Mouse (Mus musculus) embryo, embryonic 10.5 days (tissue): ENCODE measurements around the gene Slc17a7.

Experiments
- DNase-seq: peaks from one replicate; pipeline ENCODE4 v3.0.0-alpha.2; 2015; ENCODE audit warnings: low spot score

The Slc17a7 gene

GRCm38 (mm10) chr7:45204380-45205143, 40.8 kb downstream of the Slc17a7 start, which contains the start of gene Ccdc155:
Gene Ccdc155, minus strand, starts transcription at chr7:45204892.
- peak; percentile 100 for DNase-seq

GRCm38 (mm10) chr7:45208260-45208659, 44.5 kb downstream of the Slc17a7 start:
- no peak for DNase-seq

GRCm38 (mm10) chr7:45211070-45211469, 47.3 kb downstream of the Slc17a7 start:
- DNase-seq, result no peak

- no peak for DNase-seq
Observed at GRCm38 (mm10) chr7:45211851-45212251, 48.1 kb downstream of the Slc17a7 start, which contains the start of gene Dkkl1. Gene Dkkl1, minus strand, starts transcription at chr7:45212147.

GRCm38 (mm10) chr7:45212356-45212755, 48.6 kb downstream of the Slc17a7 start:
- no peak for DNase-seq

GRCm38 (mm10) chr7:45213708-45214107, 50.0 kb downstream of the Slc17a7 start:
- no peak for DNase-seq

GRCm38 (mm10) chr7:45215673-45216441, 52.1 kb downstream of the Slc17a7 start, which contains the start of gene Tead2:
Gene Tead2, plus strand, starts transcription at chr7:45215753.
- DNase-seq, result peak; percentile 84

GRCm38 (mm10) chr7:45216442-45217183, 52.9 kb downstream of the Slc17a7 start:
- peak; percentile 95 for DNase-seq

GRCm38 (mm10) chr7:45221680-45222079, 57.9 kb downstream of the Slc17a7 start:
- DNase-seq, result no peak

GRCm38 (mm10) chr7:45224826-45225225, 61.1 kb downstream of the Slc17a7 start:
- no peak for DNase-seq
